Mouse (Mus musculus) megakaryocyte, embryonic 14.5 days (primary cell): ENCODE measurements around the gene Senp1.

Experiments used
- FLI1 ChIP-seq: IDR thresholded peaks from 2 replicates; pipeline ENCODE4 v1.6.1; 2012; ENCODE audit warnings: low read length, inconsistent platforms, mixed read lengths
- GATA1 ChIP-seq: IDR thresholded peaks from 3 replicates; pipeline ENCODE4 v1.6.1; 2012; ENCODE audit warnings: mixed read lengths, low read length, inconsistent platforms, borderline replicate concordance

DNA sequence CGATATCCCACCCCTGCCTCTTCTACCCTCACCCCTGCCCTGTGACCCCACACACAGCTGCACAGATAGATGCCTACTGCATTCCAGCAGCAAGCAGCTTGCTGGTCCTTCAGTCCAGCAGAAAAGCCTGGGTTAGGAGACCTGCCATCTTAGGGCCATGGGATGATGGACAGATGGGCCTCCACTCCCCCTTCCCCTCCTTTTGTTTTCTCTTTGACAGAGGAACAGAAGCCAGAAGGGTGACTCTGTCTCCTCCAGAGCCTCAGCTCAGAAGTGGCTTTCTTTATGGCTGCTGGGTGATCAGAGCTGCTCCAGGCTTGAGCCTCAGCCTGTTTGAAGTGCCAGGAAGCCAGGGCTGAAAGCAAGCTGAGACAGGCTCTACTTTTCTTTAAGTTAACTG is 104.0 kb downstream of the Senp1 start:
- TF ChIP-seq FLI1 (no peak), GATA1 (no peak)
